Mouse (Mus musculus) thymus, adult 2 months (tissue): ENCODE measurements at regions not wholly inside any gene's neighbourhood (a gene's known extent, or its start where the extent isn't known, plus 50 kb on each side); places are given as distances from the start of the nearest gene placed in this dataset.

Experiments used
- CTCF ChIP-seq: fragments of 200-500 bp; IDR thresholded peaks from 2 replicates; pipeline ENCODE4 v1.5.1; 2012; ENCODE audit warnings: mild to moderate bottlenecking, control low read depth, low read length, moderate library complexity, borderline replicate concordance; ENCODE audit not compliant: control insufficient read depth, poor library complexity, insufficient read depth; ENCODE audit errors: extremely low read depth
- POLR2A ChIP-seq: fragments of 200-500 bp; IDR thresholded peaks from 2 replicates; pipeline ENCODE4 v1.6.1; 2012; ENCODE audit warnings: mild to moderate bottlenecking, low read length, control low read depth, moderate library complexity; ENCODE audit not compliant: control insufficient read depth, poor library complexity, insufficient read depth; ENCODE audit errors: extremely low read depth

DNA sequence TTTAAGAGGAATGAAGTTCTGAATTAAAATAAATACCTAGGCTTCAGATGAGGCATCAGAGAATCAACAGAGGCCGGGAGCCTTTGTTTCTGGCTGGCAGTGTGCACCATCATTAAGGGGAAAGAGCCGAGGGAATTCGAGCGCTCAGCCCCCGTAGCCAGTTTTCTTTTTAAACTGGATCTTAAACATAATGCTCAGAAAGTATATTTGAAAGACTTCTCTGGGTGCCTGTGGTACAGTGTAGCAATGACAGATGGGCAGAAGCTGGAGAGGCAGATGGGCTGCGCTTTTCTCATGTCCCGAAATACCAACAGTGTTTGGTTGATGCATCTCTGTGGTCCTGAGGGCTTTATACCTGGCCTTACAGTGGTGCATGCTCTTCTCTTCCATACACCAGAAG is 247.6 kb downstream of the Tmem38b start:
- TF ChIP-seq CTCF (no peak), POLR2A (no peak)
